Mouse (Mus musculus): ENCODE measurements around the gene Myrfl.

DNA sequence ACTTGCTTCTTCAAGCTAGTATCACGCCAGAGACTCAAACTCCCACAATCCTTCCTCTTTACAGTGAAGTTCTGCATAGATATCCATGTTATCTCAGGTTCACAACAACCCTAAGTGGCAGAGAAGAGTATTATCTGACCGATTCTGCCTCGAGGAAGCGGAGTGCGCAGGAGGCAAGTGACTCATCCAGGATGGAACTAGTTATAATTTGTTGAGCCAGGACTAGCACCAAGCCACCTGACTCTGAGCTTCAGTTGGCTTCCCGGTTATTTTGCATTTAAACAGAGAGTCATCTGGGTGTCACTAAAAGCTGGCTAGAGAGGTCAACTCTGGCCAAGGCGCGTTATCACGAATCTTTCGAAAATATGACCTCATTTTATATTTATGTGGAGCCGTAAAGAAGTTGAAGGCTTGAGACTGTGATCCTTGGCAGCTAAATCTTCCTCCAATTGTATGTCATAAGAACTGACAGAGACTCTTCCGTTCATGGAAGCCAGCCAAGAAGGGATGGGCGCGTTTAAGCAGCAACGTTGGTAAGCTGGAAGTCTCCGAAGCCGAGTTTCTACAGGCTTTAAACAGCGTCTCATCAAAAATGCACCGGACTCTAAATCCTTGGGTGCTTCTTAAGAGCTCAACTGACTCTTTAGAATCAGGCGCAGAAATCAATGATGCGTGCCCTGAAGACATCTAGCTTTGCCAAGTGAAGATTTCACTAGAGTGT is 125.3 kb downstream of the Myrfl start:
- TF ChIP-seq CTCF (IDR thresholded peaks at IDR 0.05; ENCODE audit: low read depth, low read length) (no peak), POLR2A (IDR thresholded peaks at IDR 0.05; ENCODE audit: extremely low read depth, insufficient read depth, low read length) (no peak)

Measured in liver, adult 2 months (tissue).